Mouse (Mus musculus) gastrocnemius, adult 18-20 months (tissue): ENCODE measurements around the gene Zfp324. TPM values are rescaled to one million over a fixed set of nuclear protein-coding genes. Genes with fewer than 3 reads are reported as not detected.
A peak's percentile ranks its signal among the peaks of the same experiment; 100 is the strongest.
"Not testable (repeated sequence)": the region's sequence is repeated elsewhere in the genome, so short reads cannot be mapped to it uniquely, and the experiment has no call there.

Source experiments
- DNase-seq: peaks from one replicate; pipeline ENCODE4 v3.0.0; 2021; ENCODE audit warnings: low spot score
- long read RNA-seq, 2 experiments: library from polyadenylated mRNA; stranded (forward); transcript quantifications; one replicate each; pipeline ENCODE4 v2.0.0; 2021
- total RNA-seq, 2 experiments: library from RNA; stranded (reverse); gene quantifications; 2 replicates each; pipeline ENCODE4 v1.2.3; 2021

Gene Zfp324
- total RNA-seq, result 1 to 10 TPM; 1.4 to 1.5 TPM
- long read RNA-seq, experiment 1, partial matches to known transcripts, result 0 of 1 reads
- long read RNA-seq, experiment 1, other reads (novel, unspliced or antisense), result 1 of 1 reads
- long read RNA-seq, experiment 2, full-length matches to known transcripts, result 1 of 1 reads
- long read RNA-seq, experiment 2, partial matches to known transcripts, result 0 of 1 reads
- long read RNA-seq, experiment 2, other reads (novel, unspliced or antisense), result 0 of 1 reads

- peak; percentile 91 for DNase-seq
Measured at GRCm38 (mm10) chr7:12965678-12966091, at the start of gene Zfp324. Gene Zfp324, plus strand, starts transcription at chr7:12965838.

DNA sequence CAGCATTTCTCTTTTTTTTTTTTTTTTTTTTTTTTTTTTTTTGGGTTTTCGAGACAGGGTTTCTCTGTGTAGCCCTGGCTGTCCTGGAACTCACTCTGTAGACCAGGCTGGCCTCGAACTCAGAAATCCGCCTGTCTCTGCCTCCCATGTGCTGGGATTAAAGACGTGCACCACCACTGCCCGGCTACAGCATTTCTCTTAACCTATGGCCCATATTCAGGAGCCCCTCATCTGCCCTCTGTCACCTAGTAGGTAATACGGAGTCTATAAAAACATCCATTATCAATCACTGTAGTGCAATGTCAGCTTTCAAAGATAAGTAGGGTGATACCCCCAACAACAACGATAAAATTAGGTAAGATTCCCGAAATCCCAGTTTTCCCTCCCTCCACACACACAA is 45.1 kb upstream of the Zfp324 start:
- not testable (repeated sequence) for DNase-seq

GRCm38 (mm10) chr7:12921318-12921704 is 44.3 kb upstream of the Zfp324 start:
- no peak for DNase-seq

DNA sequence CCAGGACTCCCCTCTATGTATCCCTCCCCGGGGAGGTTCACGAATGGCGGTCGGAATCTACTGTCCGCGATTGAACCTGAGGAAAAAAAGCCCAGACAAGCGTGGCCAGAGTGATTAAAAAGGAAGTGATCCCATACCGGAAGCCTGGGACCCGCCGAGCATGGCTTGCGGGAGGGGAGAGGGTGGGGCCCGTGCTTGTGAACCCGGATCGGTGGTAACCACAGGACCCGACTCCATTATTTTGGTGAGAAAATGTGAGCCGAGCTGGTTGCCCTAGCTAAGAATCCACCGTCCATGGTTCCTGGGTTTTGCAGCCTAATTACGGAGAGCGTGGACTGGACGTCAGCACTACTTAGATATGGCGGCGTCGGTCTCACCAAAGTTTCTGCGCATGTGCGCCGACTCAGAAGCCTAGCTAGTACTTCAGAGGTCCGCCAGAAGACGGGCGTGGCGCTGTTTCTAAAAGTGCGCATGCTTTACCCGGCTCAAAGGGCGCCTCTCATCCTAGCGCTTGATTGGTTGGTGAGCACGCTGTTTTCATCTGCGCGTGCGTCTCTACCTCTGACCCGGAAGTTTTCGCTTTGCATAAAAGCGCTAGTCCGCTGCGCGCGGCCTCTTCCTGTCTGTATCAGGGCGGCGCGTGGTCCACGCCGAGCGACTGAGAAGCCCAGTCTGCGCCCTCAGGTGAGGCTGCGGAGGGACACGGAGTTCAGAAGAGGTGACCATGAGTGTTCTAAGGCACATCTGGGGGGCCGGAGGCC is 43.8 kb upstream of the Zfp324 start, which contains the start of gene Rps5:
TSS of gene Rps5 (plus strand) at position 586 of the 761 bp plus-strand sequence.
- peak; percentile 99 for DNase-seq

DNA sequence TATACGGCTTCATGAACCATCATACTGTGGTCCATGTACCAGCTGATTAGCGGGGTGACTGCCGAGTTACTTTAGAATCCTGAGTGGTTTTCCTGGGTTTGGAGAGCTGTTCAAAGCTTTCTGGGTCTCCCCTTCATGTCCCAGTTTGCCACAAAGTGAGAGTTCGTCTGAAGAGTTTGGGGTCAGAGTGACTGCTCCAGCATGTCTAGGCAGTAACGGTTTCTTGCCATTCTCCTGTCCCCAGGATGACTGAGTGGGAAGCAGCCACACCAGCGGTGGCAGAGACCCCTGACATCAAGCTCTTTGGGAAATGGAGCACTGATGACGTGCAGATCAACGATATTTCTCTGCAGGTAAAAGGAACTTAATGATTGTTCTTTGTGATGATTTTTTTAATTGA is 42.9 kb upstream of the Zfp324 start:
- no peak for DNase-seq

DNA sequence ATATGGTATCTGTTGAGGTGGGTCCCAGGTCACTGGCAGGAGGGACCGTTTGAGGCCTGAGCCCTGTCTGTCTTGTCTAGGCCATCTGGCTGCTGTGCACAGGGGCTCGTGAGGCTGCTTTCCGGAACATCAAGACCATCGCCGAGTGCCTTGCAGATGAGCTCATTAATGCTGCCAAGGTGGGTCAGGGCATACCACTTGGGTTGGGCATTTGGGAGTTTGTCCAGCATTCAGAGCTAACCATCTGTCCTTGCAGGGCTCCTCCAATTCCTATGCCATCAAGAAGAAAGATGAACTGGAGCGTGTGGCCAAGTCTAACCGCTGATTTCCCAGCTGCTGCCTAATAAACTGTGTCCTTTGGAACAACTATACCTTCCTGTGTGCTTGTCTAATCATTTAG is 39.3 kb upstream of the Zfp324 start:
- DNase-seq, result no peak

DNA sequence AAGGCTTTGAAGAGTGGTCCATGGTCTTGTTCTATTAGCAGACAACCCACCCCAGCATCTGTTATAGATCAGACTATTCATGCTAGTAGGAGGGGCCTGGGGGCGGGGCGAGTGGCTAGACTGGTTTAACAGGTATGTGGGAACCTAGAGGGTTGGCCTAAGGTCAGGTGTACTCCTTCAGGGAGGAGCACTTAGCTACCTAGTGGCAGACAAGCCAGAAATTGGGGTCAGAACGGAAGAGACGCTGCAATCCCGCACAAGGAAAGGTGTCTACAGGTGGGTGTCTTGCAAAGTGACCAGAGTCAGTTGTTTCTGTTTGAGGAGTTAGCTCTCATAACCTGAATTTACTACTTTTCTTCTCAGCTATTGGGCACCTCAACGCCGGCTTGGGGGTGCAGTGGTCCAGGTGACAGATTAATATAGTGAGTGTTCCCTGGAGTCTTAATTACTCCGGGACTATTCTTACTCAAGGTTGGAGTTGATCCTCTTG is 38.4 kb upstream of the Zfp324 start, which contains the start of gene Rnf225:
TSS of gene Rnf225 (plus strand) at position 226 of the 490 bp plus-strand sequence.
- no peak for DNase-seq

- no peak for DNase-seq
Measured at GRCm38 (mm10) chr7:12927693-12928589, 37.7 kb upstream of the Zfp324 start.

GRCm38 (mm10) chr7:12933615-12934140 is 32.0 kb upstream of the Zfp324 start:
- no peak for DNase-seq

DNA sequence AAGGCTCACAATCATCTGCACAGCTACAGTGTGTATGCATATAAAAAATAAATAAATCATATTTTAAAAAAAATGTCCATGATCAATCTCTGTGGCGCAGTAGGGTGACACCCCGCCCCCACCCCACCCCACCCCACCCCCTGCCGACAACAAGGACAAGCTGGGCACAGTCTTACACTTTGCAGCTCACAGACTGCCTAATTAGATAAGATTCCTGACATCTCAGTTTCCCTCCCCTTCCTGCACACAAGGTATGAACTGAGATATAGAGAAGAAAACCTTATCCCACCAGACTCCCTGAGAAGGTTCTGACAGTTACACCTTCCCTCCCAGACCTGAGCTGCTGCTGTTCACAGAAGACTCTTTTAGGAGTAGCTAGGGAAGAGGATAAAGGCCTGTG is 30.8 kb upstream of the Zfp324 start:
- DNase-seq, result no peak

- not testable (repeated sequence) for DNase-seq
Measured at GRCm38 (mm10) chr7:12937254-12937803, 28.3 kb upstream of the Zfp324 start.

- DNase-seq, result no peak
Measured at GRCm38 (mm10) chr7:12940599-12940998, 25.0 kb upstream of the Zfp324 start.

- no peak for DNase-seq
Measured at GRCm38 (mm10) chr7:12943488-12943887, 22.1 kb upstream of the Zfp324 start.

DNA sequence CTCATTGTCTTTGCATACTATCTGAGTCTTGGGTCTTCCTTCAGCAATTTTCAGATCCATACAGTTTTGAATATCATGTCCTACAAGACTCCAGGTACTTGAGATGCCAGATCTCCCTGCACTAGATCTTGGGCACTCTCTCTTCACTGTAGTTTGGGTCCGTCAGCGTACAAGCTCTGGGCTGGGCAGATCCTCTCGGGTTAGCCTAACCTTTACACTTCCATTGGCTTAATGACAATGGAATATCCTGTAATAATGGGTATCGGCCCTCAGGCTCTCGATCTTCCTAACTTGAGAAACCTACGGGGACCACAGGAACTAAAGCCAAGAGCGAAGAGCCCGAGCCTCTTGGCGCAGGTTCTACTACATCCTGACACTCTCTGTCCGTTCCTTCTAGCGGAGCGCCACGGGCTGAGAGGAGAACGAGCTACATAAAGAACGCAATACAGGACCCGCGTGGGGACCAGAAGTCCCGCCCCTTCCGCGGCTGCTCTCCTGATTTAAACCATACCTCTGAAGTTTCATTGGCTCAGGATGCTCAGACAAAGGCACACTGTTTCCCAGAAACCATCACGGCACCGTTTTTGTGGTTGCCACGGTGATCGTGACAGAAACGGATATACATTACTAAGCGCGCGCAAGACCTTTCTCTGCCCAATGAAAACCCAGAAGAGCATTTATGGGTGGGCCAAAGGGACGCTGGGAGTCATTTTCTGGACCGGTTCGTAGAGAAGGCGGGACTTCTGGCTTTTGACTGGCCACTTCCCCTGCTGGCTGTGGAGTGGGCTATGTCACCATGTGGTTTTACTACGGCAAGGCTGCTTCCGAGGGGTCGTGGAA is 16.4 kb upstream of the Zfp324 start:
- DNase-seq, result peak; percentile 92

- DNase-seq, result no peak
Measured at GRCm38 (mm10) chr7:12949872-12950229, 15.8 kb upstream of the Zfp324 start.

DNA sequence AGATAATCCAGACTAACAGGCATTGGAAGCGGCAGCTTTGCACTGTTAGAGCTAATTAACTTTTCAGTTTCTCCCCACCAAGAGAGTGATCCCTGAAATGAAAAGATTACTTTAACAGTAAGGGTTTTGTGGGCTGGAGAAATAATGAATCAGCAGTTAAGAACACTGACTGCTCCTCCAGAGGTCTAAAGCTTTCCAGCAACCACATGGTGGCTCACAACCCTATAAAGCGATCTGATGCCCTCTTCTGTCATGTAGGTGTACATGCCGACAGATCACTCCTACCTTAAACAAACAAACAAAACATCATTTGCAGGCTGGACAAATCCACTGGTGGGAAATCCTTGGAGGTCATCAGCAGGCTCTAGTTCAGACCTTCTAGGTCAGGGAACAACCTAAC is 10.7 kb upstream of the Zfp324 start:
- DNase-seq, result no peak

DNA sequence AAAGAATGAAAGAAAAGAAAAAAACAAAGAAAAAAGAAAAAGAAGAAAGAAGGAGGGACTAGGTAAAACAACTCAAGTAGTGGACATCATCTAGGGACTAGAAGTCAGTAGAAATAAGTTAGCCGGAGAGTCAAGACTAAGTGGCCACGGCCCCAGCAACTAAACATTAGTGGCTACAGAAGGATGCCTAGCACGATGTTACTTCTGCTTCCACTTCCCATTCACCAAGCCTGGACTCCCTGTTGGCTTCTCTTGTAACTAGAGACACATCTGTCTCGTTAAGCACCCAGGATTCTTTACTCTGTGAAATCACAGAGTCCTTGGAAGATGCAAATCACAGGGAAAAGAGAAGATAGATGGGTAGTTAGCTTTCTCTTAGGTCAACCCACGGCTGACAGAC is 8.1 kb upstream of the Zfp324 start:
- no peak for DNase-seq

DNA sequence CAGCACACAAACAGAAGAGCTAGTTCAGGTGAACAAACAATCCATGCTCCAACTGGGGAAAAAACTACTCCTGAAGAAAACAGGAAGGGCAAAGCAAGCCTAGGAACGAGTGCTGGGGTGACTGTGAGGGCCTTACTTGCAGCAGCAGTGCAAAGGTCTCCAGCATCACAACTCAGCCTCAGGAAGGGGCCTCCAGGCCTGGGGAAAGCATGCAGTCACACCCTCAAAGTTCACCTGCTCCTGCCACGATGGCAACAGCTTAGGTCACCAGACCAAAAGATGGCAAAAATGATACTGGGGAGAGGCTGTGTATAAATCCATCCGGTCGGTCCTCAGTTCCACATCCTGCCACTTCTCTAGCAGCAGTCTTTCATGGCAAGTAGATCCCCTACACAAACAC is 6.7 kb upstream of the Zfp324 start:
- DNase-seq, result no peak

- no peak for DNase-seq
Measured at GRCm38 (mm10) chr7:12959718-12960117, 5.9 kb upstream of the Zfp324 start.

DNA sequence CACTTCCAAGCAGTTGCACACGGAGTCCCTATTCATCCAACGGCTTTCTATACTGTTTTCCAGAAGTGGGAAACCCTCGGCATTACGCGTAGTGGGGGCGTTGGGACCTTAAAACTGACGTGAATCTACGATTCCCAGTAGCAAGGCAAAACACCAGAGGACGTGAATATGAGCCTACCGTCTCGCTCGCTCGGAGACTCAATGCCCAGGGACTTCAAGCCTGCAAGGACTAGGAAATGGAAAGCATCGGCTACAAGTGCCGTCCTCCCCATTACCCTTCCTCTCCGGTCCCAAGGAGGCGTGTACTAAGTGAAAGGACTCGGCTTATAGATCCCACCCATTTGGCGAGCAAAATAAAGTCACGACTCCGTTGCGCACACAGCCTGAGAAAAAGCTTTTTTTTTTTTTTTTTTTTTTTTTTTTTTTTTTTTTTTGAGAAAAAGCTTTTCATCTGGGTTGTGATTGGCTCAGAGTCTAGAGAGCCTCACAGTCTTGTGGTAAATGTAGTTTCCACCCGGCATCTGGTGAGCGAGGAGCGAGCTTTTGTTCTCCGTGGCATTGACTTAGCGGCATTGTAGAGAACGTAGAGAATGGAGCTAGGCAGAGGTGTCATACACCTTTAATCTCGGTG is 4.0 kb upstream of the Zfp324 start:
- peak; percentile 32 for DNase-seq
